Mouse (Mus musculus) heart, embryonic 14.5 days (tissue): ENCODE results near the gene Psmd8. TPM values are rescaled to one million over a fixed set of nuclear protein-coding genes. Genes with fewer than 3 reads are reported as not detected.

Experiments
- ATAC-seq: fragments of 200-750 bp; cut with Nextera tagmentation; 2 replicates; pipeline ENCODE4 v1.8.0; 2017; ENCODE audit warnings: low read depth, moderate TSS enrichment; ENCODE audit not compliant: insufficient number of reproducible peaks, insufficient read depth, low FRiP score
- H3K27ac ChIP-seq, 2 experiments: fragments of 200-500 bp in 1 of 2; fragments of 300-500 bp in 1 of 2; sonication (generic) in 1 of 2; replicated peaks in 1 of 2; 2 replicates each; pipeline ENCODE4 v1.5.1; 2012 to 2014; ENCODE audit warnings: low read depth in 2 of 2, low read length in 2 of 2, control low read depth in 1 of 2, mild to moderate bottlenecking in 1 of 2, mixed read lengths in 1 of 2; ENCODE audit not compliant: control insufficient read depth in 1 of 2, insufficient read depth in 1 of 2
- H3K27me3 ChIP-seq: fragments of 300-500 bp; sonication (generic); 2 replicates; pipeline ENCODE4 v1.6.1; 2014; ENCODE audit warnings: mild to moderate bottlenecking, low read length, control low read depth; ENCODE audit not compliant: control insufficient read depth, insufficient read depth
- H3K36me3 ChIP-seq: fragments of 300-500 bp; sonication (generic); 2 replicates; pipeline ENCODE4 v1.6.1; 2014; ENCODE audit warnings: mild to moderate bottlenecking, control low read depth, low read length, mixed read lengths; ENCODE audit not compliant: control insufficient read depth, insufficient read depth
- H3K4me1 ChIP-seq, 2 experiments: fragments of 200-500 bp in 1 of 2; fragments of 300-500 bp in 1 of 2; sonication (generic) in 1 of 2; 2 replicates each; pipeline ENCODE4 v1.6.1; 2012 to 2014; ENCODE audit warnings: low read length in 2 of 2, control low read depth in 1 of 2, mixed read lengths in 1 of 2; ENCODE audit not compliant: control insufficient read depth in 2 of 2, insufficient read depth in 2 of 2
- H3K4me2 ChIP-seq: fragments of 300-500 bp; sonication (generic); 2 replicates; pipeline ENCODE4 v1.6.1; 2014; ENCODE audit warnings: mild to moderate bottlenecking, low read length
- H3K4me3 ChIP-seq, 2 experiments: fragments of 200-500 bp in 1 of 2; fragments of 300-500 bp in 1 of 2; sonication (generic) in 1 of 2; 2 replicates each; pipeline ENCODE4 v1.5.1; 2012 to 2014; ENCODE audit warnings: low read length in 2 of 2, mild to moderate bottlenecking in 2 of 2, control low read depth in 1 of 2, low read depth in 1 of 2, moderate library complexity in 1 of 2; ENCODE audit not compliant: control insufficient read depth in 1 of 2, insufficient read depth in 1 of 2
- H3K9ac ChIP-seq: fragments of 300-500 bp; sonication (generic); 2 replicates; pipeline ENCODE4 v1.6.1; 2014; ENCODE audit warnings: mild to moderate bottlenecking, low read length
- H3K9me3 ChIP-seq: fragments of 300-500 bp; sonication (generic); 2 replicates; pipeline ENCODE4 v1.6.1; 2016; ENCODE audit warnings: low read length, control low read depth; ENCODE audit not compliant: control insufficient read depth
- WGBS: fragments of 180-500 bp; shearing (Covaris S2); extraction: QIAGEN DNeasy Blood & Tissue Kit; methylation state at CpG from one replicate; pipeline ENCODE4 v1.1.7; 2014; 5-methylcytosine and 5-hydroxymethylcytosine counted together
- polyA plus RNA-seq: library from polyadenylated mRNA; unstranded; fragments of >200 nt; fragmentation: Nextera tagmentation; extraction: Ambion mirVana; gene quantifications from 2 replicates; pipeline ENCODE4 v1.2.1, GENCODE M21; 2014

Psmd8 gene
- polyA plus RNA-seq, 1 experiment from 2014 or later: 227 TPM

- Histone ChIP-seq H3K27ac (peak overlapping the region in 1 of 2 experiments; percentile 63; a peak in 1 of 4 replicates), H3K9ac (peak overlapping the region; percentile 71), H3K4me3 (peak overlapping the region; percentile 60 to 68), H3K27me3 (peaks cover 46% of the 10 kb centered on the region), H3K36me3 (peaks cover 20% of the 10 kb centered on the region), H3K9me3 (no peaks in the 10 kb centered on the region), H3K4me1 (peaks cover 21 to 30% of the 10 kb centered on the region in 2 experiments; a peak in 3 of 4 replicates), H3K4me2 (peak overlapping the region; percentile 82)
- WGBS: under 1% methylated on average over 31 of the region's 39 CpGs
- peak; percentile 83 for ATAC-seq
Measured at GRCm38 (mm10) chr7:29169231-29170065, 11.1 kb downstream of the Psmd8 start.

DNA sequence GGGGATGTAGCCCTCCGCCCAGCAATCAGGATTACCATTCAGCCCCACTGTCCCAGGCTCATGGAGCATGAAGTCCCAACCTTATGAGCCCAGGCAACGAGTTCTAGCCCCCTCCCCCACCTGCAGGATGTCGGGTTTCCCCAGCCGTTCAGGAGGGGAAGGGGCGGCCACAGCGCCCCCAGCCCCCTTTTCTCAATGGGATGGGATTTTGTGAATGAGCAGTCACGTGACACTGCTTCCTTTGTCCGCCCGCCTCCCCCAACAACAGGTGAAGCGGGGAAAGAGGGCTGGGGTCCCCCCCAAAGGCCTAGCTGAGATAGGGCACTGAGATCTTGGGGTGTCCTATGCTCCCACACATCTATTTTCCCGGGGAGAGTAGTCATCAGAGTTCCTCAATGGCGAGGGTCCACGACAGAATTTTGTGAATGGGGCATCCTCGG is 11.7 kb downstream of the Psmd8 start:
- Histone ChIP-seq H3K4me2 (peak overlapping the region; percentile 82), H3K9me3 (no peaks in the 10 kb centered on the region), H3K9ac (peak overlapping the region; percentile 71), H3K4me3 (peak overlapping the region; percentile 60 to 68), H3K4me1 (peaks cover 21 to 30% of the 10 kb centered on the region in 2 experiments; a peak in 3 of 4 replicates), H3K27me3 (peaks cover 44% of the 10 kb centered on the region), H3K27ac (no peak overlapping the region), H3K36me3 (peaks cover 13% of the 10 kb centered on the region)
- no peak for ATAC-seq
- 0% methylated on average over 14 of the region's 14 CpGs for WGBS

- H3K4me2 ChIP-seq: peak overlapping the region; percentile 82
- H3K36me3 ChIP-seq: peaks cover 7% of the 10 kb centered on the region
- 4% methylated on average over 10 of the region's 10 CpGs for WGBS
- peaks cover 38% of the 10 kb centered on the region for H3K27me3 ChIP-seq
- peaks cover 21 to 30% of the 10 kb centered on the region in 2 experiments; a peak in 3 of 4 replicates for H3K4me1 ChIP-seq
- no peaks in the 10 kb centered on the region for H3K9me3 ChIP-seq
- peak overlapping the region; percentile 71; the same call in 1 of the 2 replicates for H3K9ac ChIP-seq
- no peak overlapping the region for H3K27ac ChIP-seq
- ATAC-seq: no peak
- H3K4me3 ChIP-seq: peak overlapping the region; percentile 3 to 60; a peak in 2 of 4 replicates
Measured at GRCm38 (mm10) chr7:29168121-29168695, 12.3 kb downstream of the Psmd8 start.

GRCm38 (mm10) chr7:29167656-29168055 is 12.8 kb downstream of the Psmd8 start:
- WGBS: 18% methylated on average over 19 of the region's 19 CpGs
- peaks cover 33% of the 10 kb centered on the region for H3K27me3 ChIP-seq
- H3K9ac ChIP-seq: no peak overlapping the region
- no peak overlapping the region for H3K27ac ChIP-seq
- no peak for ATAC-seq
- H3K4me1 ChIP-seq: peaks cover 21 to 33% of the 10 kb centered on the region in 2 experiments; a peak in 3 of 4 replicates
- H3K4me3 ChIP-seq: no peak overlapping the region
- H3K36me3 ChIP-seq: peaks cover 2% of the 10 kb centered on the region; the same call in 1 of the 2 replicates
- H3K4me2 ChIP-seq: no peak overlapping the region
- no peaks in the 10 kb centered on the region for H3K9me3 ChIP-seq

DNA sequence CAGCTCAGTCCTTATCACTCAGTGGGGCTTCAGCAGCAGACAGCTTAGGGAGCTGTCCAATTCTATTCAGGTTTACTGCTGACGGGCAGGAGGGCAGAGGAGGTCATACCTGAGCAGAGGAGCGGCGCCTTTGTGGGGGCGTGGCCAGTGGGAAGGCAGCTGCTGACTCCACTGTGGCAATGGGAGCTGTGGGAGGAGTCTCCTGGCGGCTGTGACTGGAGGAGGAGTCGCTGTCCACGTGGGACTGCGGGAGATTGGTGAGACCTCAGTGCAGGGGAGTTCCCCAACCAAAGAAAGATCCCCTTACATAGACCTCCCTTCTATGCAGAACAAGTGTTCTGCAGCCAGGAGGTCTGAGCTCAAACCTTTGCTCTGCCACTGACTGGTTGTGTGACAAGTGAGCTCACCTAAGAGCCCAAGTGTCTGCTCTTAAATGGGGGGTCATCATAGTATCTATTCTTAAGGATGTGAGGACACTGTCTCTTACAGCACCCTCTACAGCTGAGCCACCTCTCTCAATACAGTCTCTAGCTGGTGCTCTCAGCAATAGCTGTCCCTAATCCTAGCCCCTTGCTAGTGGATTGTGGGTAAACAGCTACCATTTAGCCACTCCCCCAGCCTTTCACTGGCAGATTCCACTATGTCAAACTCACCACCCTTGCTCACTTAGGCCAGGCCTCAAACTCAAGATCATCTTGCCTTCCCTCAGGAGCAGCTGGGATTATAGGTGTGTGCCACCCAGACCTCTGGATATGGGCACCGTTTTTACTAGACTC is 17.6 kb downstream of the Psmd8 start:
- Histone ChIP-seq H3K4me2 (no peak overlapping the region), H3K27me3 (peaks cover 22% of the 10 kb centered on the region), H3K4me3 (no peak overlapping the region), H3K4me1 (0 out of 4 replicates have a peak, but pooled peaks cover 0 to 5% of the 10 kb centered on the region in 2 experiments), H3K9me3 (no peaks in the 10 kb centered on the region), H3K9ac (no peak overlapping the region), H3K36me3 (no peaks in the 10 kb centered on the region), H3K27ac (no peak overlapping the region)
- WGBS: 18% methylated on average over 9 of the region's 9 CpGs
- ATAC-seq: peak; percentile 19; the same call in 1 of the 2 replicates

DNA sequence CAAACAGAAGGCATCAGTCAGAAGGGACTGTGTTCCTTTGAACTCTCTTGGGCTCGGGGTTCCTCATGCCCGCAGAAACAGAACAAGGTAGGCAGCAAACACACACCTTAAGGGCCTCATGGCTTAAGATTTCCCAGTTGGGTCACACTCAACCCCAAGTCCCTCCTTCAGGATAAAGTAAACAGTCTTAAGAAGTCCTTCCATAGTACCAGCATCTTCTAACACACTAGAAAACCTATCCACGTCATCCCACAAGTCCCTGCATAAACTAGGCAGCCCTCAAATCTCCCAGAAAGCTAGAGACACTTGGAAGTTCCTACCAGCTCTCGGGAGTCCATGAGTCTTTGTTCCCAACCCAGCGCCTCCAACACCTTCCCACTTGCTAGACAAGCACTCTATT is 18.2 kb downstream of the Psmd8 start:
- H3K4me1 ChIP-seq: 0 out of 4 replicates have a peak, but pooled peaks cover 0 to 5% of the 10 kb centered on the region in 2 experiments
- WGBS: 67% methylated on average over 5 of the region's 5 CpGs
- H3K9me3 ChIP-seq: no peaks in the 10 kb centered on the region
- H3K9ac ChIP-seq: no peak overlapping the region
- no peak overlapping the region for H3K4me3 ChIP-seq
- no peak overlapping the region for H3K27ac ChIP-seq
- peaks cover 20% of the 10 kb centered on the region for H3K27me3 ChIP-seq
- no peaks in the 10 kb centered on the region for H3K36me3 ChIP-seq
- ATAC-seq: no peak
- H3K4me2 ChIP-seq: no peak overlapping the region

- Histone ChIP-seq H3K27ac (no peak overlapping the region), H3K9me3 (peaks cover 6% of the 10 kb centered on the region; the same call in 1 of the 2 replicates), H3K4me3 (no peak overlapping the region), H3K4me2 (no peak overlapping the region), H3K4me1 (peaks cover 7 to 9% of the 10 kb centered on the region in 2 experiments; a peak in 2 of 4 replicates), H3K9ac (no peak overlapping the region), H3K36me3 (no peaks in the 10 kb centered on the region), H3K27me3 (peaks cover 16% of the 10 kb centered on the region)
- ATAC-seq: no peak
- 1% methylated on average over 5 of the region's 5 CpGs for WGBS
Measured at GRCm38 (mm10) chr7:29158264-29158663, 22.2 kb downstream of the Psmd8 start.
